Mouse (Mus musculus): ENCODE results near the gene Sulf2.
"Not testable (repeated sequence)": the region's sequence is repeated elsewhere in the genome, so short reads cannot be mapped to it uniquely, and the experiment has no call there.

DNA sequence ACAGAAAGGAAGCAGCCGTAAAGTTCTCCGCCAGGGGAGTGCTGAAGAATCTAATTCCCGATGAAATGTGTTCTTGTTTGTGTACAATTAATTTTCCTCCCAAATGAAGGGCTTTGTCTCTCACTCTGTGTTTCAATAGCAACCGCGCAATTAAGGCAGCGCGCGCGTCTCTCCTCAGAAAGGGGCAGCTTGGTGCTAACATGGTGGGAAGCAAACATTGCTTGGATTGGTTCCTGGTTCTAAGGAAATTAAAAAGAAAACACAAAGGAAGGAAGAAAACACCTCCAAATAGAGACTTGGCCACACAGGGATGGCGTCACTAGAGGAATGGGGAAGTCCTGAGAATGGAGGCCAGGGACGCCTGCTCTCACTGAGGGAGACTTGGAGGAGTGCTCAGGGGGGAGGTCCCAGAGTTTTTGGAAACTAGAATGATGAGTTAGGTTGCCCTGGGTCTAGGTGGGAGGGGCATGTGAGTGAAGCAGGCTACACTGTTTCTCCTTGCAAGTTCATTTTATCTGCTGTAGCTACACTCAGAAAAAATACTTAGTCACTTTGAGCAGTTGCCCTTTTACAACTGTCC, 32.5 kb upstream of the Sulf2 start:
- TF ChIP-seq CTCF (IDR thresholded peaks at IDR 0.05; ENCODE audit: control insufficient read depth, insufficient read depth, insufficient replicate concordance, low read depth, low read length); POLR2A (IDR thresholded peaks at IDR 0.05; ENCODE audit: control insufficient read depth, low read depth, low read length): not testable (repeated sequence)
